Mouse (Mus musculus) midbrain, embryonic 16.5 days (tissue): ENCODE data around the gene Otud7b. TPM values are rescaled to one million over a fixed set of nuclear protein-coding genes. Genes with fewer than 3 reads are reported as not detected.

Experiments used
- ATAC-seq: fragments of 200-750 bp; cut with Nextera tagmentation; 2 replicates; pipeline ENCODE4 v1.8.0; 2017; ENCODE audit warnings: moderate TSS enrichment
- H3K27ac ChIP-seq: fragments of 300-500 bp; sonication (generic); 2 replicates; pipeline ENCODE4 v1.5.1; 2014; ENCODE audit warnings: mild to moderate bottlenecking, low read length, mixed read lengths
- H3K27me3 ChIP-seq: fragments of 300-500 bp; sonication (generic); 2 replicates; pipeline ENCODE4 v1.6.1; 2014; ENCODE audit warnings: low read depth, low read length, mixed read lengths; ENCODE audit not compliant: control insufficient read depth, insufficient read depth
- H3K36me3 ChIP-seq: fragments of 300-500 bp; sonication (generic); 2 replicates; pipeline ENCODE4 v1.6.1; 2014; ENCODE audit warnings: mild to moderate bottlenecking, low read length, moderate library complexity, mixed read lengths; ENCODE audit not compliant: control insufficient read depth, insufficient read depth
- H3K4me1 ChIP-seq: fragments of 300-500 bp; sonication (generic); 2 replicates; pipeline ENCODE4 v1.6.1; 2014; ENCODE audit warnings: mild to moderate bottlenecking, low read length, mixed read lengths; ENCODE audit not compliant: control insufficient read depth, insufficient read depth
- H3K4me2 ChIP-seq: fragments of 300-500 bp; sonication (generic); 2 replicates; pipeline ENCODE4 v1.6.1; 2014; ENCODE audit warnings: mild to moderate bottlenecking, low read length, mixed read lengths
- H3K4me3 ChIP-seq: fragments of 300-500 bp; sonication (generic); 2 replicates; pipeline ENCODE4 v1.5.1; 2014; ENCODE audit warnings: low read depth, mild to moderate bottlenecking, low read length, moderate library complexity, mixed read lengths
- H3K9ac ChIP-seq: fragments of 300-500 bp; sonication (generic); 2 replicates; pipeline ENCODE4 v1.6.1; 2014; ENCODE audit warnings: low read depth, low read length, mixed read lengths
- H3K9me3 ChIP-seq: fragments of 300-500 bp; sonication (generic); replicated peaks from 2 replicates; pipeline ENCODE4 v1.6.1; 2014; ENCODE audit warnings: mild to moderate bottlenecking, low read length, mixed read lengths; ENCODE audit not compliant: control insufficient read depth, poor library complexity, severe bottlenecking
- WGBS: fragments of 180-500 bp; shearing (Covaris S2); extraction: QIAGEN DNeasy Blood & Tissue Kit; methylation state at CpG from one replicate; pipeline ENCODE4 v1.1.7; 2014; 5-methylcytosine and 5-hydroxymethylcytosine counted together
- polyA plus RNA-seq: library from polyadenylated mRNA; unstranded; fragments of >200 nt; fragmentation: Nextera tagmentation; extraction: Ambion mirVana; gene quantifications from 2 replicates; pipeline ENCODE4 v1.2.1, GENCODE M21; 2015

Gene Otud7b
- polyA plus RNA-seq, 1 experiment from 2014 or later: 7.0 TPM

DNA sequence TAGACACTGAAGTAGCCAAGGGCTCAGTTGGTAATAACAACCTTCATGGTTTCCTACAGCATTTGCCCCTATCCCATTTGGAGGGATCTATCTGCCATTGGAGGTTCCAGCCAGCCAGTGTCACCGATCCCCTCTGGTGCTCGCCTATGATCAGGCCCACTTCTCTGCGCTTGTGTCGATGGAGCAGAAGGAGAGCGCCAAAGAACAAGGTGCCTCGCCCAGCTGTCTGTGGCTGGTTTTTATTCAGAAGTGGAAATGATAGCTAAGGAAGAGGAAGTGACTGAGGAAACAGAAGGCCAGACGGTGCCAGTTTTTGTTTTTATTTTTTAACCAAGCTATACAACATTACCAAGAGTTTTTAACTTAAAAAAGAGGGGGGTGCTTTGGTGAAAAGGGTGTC, 47.5 kb downstream of the Otud7b start:
- 0 out of 2 replicates have a peak, but pooled peaks cover 2% of the 10 kb centered on the region for H3K4me1 ChIP-seq
- no peaks in the 10 kb centered on the region for H3K27me3 ChIP-seq
- no peaks in the 10 kb centered on the region for H3K9me3 ChIP-seq
- H3K4me2 ChIP-seq: no peak overlapping the region
- WGBS: 89% methylated on average over 7 of the region's 7 CpGs
- no peak overlapping the region for H3K27ac ChIP-seq
- H3K36me3 ChIP-seq: peaks cover 17% of the 10 kb centered on the region; the same call in 1 of the 2 replicates
- H3K4me3 ChIP-seq: no peak overlapping the region
- ATAC-seq: no peak
- no peak overlapping the region for H3K9ac ChIP-seq

GRCm38 (mm10) chr3:96152611-96153010, 48.3 kb downstream of the Otud7b start:
- no peak overlapping the region for H3K27ac ChIP-seq
- no peaks in the 10 kb centered on the region for H3K27me3 ChIP-seq
- peaks cover 17% of the 10 kb centered on the region; the same call in 1 of the 2 replicates for H3K36me3 ChIP-seq
- no peak overlapping the region for H3K4me3 ChIP-seq
- H3K9me3 ChIP-seq: no peaks in the 10 kb centered on the region
- ATAC-seq: no peak
- 86% methylated on average over 5 of the region's 5 CpGs for WGBS
- H3K4me2 ChIP-seq: no peak overlapping the region
- H3K4me1 ChIP-seq: 0 out of 2 replicates have a peak, but pooled peaks cover 2% of the 10 kb centered on the region
- no peak overlapping the region for H3K9ac ChIP-seq

DNA sequence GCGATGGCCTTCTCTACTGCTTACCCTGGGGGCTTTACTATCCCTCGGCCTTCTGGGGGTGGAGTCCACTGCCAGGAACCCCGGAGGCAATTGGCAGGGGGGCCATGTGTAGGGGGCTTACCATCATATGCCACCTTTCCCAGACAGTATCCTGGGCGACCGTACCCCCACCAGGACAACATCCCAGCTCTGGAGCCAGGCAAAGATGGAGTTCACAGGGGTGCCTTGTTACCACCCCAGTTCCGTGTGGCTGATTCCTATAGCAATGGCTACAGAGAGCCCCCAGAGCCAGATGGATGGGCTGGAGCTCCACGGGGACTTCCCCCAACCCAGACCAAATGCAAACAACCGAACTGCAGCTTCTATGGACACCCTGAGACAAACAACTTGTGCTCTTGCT, 51.2 kb downstream of the Otud7b start:
- ATAC-seq: no peak
- no peaks in the 10 kb centered on the region for H3K9me3 ChIP-seq
- H3K9ac ChIP-seq: no peak overlapping the region
- no peak overlapping the region for H3K27ac ChIP-seq
- 80% methylated on average over 8 of the region's 8 CpGs for WGBS
- H3K4me2 ChIP-seq: no peak overlapping the region
- H3K36me3 ChIP-seq: peaks cover 17% of the 10 kb centered on the region; the same call in 1 of the 2 replicates
- peaks cover 2% of the 10 kb centered on the region for H3K4me1 ChIP-seq
- H3K27me3 ChIP-seq: no peaks in the 10 kb centered on the region
- no peak overlapping the region for H3K4me3 ChIP-seq

DNA sequence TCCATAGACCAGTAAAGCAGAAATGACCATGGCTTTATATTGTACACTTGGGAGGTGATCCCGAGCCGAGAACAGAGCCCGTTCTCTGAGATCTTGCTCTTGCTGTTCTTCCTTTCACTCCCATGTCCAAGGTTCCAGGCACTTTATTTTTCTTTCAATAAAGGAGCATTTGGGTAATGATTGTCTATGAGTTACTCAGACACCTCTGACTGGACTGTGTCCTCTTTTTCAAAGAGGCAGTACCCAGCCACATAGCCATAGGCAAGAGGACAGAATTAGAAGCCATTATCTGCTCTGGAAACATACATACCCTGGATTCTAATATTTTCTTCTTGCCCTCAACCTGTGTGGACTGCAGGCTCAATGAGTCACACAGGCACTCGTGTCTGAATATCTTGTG, 55.5 kb downstream of the Otud7b start:
- Histone ChIP-seq H3K9me3 (no peaks in the 10 kb centered on the region), H3K4me1 (peaks cover 16% of the 10 kb centered on the region), H3K4me3 (no peak overlapping the region), H3K27me3 (no peaks in the 10 kb centered on the region), H3K9ac (no peak overlapping the region), H3K4me2 (no peak overlapping the region), H3K36me3 (peaks cover 8% of the 10 kb centered on the region; the same call in 1 of the 2 replicates), H3K27ac (no peak overlapping the region)
- ATAC-seq: no peak
- WGBS: 77% methylated on average over 4 of the region's 4 CpGs

DNA sequence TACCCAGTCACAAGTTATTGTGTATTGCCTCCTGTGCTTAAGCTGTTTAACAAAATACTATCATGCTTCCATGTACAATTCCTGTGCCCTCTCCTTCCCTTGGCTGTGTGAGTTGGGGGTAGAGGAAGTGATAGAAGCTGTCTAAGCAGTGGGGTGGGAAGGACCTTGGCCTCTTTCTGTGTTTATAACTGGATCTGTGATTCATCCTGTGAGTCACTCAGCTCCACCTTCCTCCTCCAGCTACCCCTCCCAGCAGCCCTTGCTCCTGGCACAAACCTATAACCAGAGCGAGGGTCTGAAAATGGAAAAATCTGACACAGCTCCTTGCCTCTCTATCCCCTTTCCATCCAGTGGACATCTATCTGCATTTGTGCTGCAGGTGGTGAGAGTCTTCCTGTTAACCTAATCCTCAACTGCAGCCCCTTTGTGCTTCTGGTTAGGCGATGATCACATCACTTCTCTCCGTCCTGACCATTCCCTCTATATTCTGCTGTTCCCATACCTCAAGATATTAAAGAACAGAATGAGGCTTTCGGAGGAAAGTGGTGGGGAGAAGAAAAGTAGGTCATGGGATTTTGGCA, 56.0 kb downstream of the Otud7b start:
- 58% methylated on average over 4 of the region's 4 CpGs for WGBS
- Histone ChIP-seq H3K9ac (no peak overlapping the region), H3K4me2 (peak overlapping the region; percentile 89), H3K27me3 (no peaks in the 10 kb centered on the region), H3K9me3 (no peaks in the 10 kb centered on the region), H3K27ac (no peak overlapping the region), H3K4me3 (no peak overlapping the region), H3K4me1 (peaks cover 16% of the 10 kb centered on the region), H3K36me3 (peaks cover 7% of the 10 kb centered on the region; the same call in 1 of the 2 replicates)
- no peak for ATAC-seq

- Histone ChIP-seq H3K36me3 (0 out of 2 replicates have a peak, but pooled peaks cover under 1% of the 10 kb centered on the region), H3K9ac (peak overlapping the region; percentile 66), H3K4me2 (peak overlapping the region; percentile 89), H3K9me3 (no peaks in the 10 kb centered on the region), H3K27me3 (no peaks in the 10 kb centered on the region), H3K4me3 (peak overlapping the region; percentile 41), H3K27ac (peak overlapping the region; percentile 72), H3K4me1 (peaks cover 16% of the 10 kb centered on the region)
- peak; percentile 85 for ATAC-seq
- 1% methylated on average over 12 of the region's 12 CpGs for WGBS
Measured at GRCm38 (mm10) chr3:96160803-96161516, 56.6 kb downstream of the Otud7b start.

GRCm38 (mm10) chr3:96161869-96162840, 57.8 kb downstream of the Otud7b start, which contains the start of gene Mtmr11:
Mtmr11 (plus strand) TSS chr3:96162004.
- Histone ChIP-seq H3K9me3 (no peaks in the 10 kb centered on the region), H3K9ac (peak within 1 kb of the TSS; percentile 66), H3K4me1 (peaks cover 16% of the 10 kb centered on the region), H3K27me3 (no peaks in the 10 kb centered on the region), H3K4me3 (peak within 1 kb of the TSS; percentile 41), H3K36me3 (no peaks in the 10 kb centered on the region), H3K27ac (peak within 1 kb of the TSS; percentile 72), H3K4me2 (peak within 1 kb of the TSS; percentile 89)
- ATAC-seq: peak; percentile 40; the same call in 1 of the 2 replicates
- 9% methylated on average over 14 of the region's 16 CpGs for WGBS

GRCm38 (mm10) chr3:96163040-96163439, 58.7 kb downstream of the Otud7b start:
- no peaks in the 10 kb centered on the region for H3K9me3 ChIP-seq
- 88% methylated on average over 6 of the region's 6 CpGs for WGBS
- H3K4me3 ChIP-seq: no peak overlapping the region
- H3K36me3 ChIP-seq: no peaks in the 10 kb centered on the region
- no peaks in the 10 kb centered on the region for H3K27me3 ChIP-seq
- ATAC-seq: no peak
- H3K9ac ChIP-seq: no peak overlapping the region
- H3K4me2 ChIP-seq: peak overlapping the region; percentile 89; the same call in 1 of the 2 replicates
- no peak overlapping the region for H3K27ac ChIP-seq
- H3K4me1 ChIP-seq: peaks cover 16% of the 10 kb centered on the region
